Mouse (Mus musculus) midbrain, embryonic 13.5 days (tissue): Measurements from ENCODE around the gene Nfe2. TPM values are rescaled to one million over a fixed set of nuclear protein-coding genes. Genes with fewer than 3 reads are reported as not detected.

Experiments
- ATAC-seq: fragments of 200-750 bp; cut with Nextera tagmentation; 2 replicates; pipeline ENCODE4 v1.8.0; 2017; ENCODE audit warnings: mild to moderate bottlenecking, moderate TSS enrichment, moderate library complexity
- H3K27ac ChIP-seq: fragments of 300-500 bp; sonication (generic); 2 replicates; pipeline ENCODE4 v1.5.1; 2015; ENCODE audit warnings: inconsistent platforms, mild to moderate bottlenecking, moderate library complexity
- H3K27me3 ChIP-seq: fragments of 300-500 bp; sonication (generic); 2 replicates; pipeline ENCODE4 v1.6.1; 2015; ENCODE audit warnings: mild to moderate bottlenecking, inconsistent platforms
- H3K36me3 ChIP-seq: fragments of 300-500 bp; sonication (generic); 2 replicates; pipeline ENCODE4 v1.6.1; 2015; ENCODE audit warnings: mild to moderate bottlenecking, inconsistent platforms
- H3K4me1 ChIP-seq: fragments of 300-500 bp; sonication (generic); replicated peaks from 2 replicates; pipeline ENCODE4 v1.6.1; 2015; ENCODE audit warnings: inconsistent platforms
- H3K4me2 ChIP-seq: fragments of 300-500 bp; sonication (generic); replicated peaks from 2 replicates; pipeline ENCODE4 v1.6.1; 2015; ENCODE audit warnings: moderate library complexity, mild to moderate bottlenecking, inconsistent platforms
- H3K4me3 ChIP-seq: fragments of 300-500 bp; sonication (generic); replicated peaks from 2 replicates; pipeline ENCODE4 v1.5.1; 2015; ENCODE audit warnings: mild to moderate bottlenecking, inconsistent platforms
- H3K9ac ChIP-seq: fragments of 300-500 bp; sonication (generic); replicated peaks from 2 replicates; pipeline ENCODE4 v1.6.1; 2015; ENCODE audit warnings: mild to moderate bottlenecking, inconsistent platforms
- H3K9me3 ChIP-seq: fragments of 300-500 bp; sonication (generic); 2 replicates; pipeline ENCODE4 v1.6.1; 2016; ENCODE audit warnings: mild to moderate bottlenecking, inconsistent platforms
- WGBS: fragments of 180-500 bp; shearing (Covaris S2); methylation state at CpG from one replicate; pipeline ENCODE4 v1.1.7; 2015; 5-methylcytosine and 5-hydroxymethylcytosine counted together
- polyA plus RNA-seq: library from polyadenylated mRNA; unstranded; fragments of >200 nt; fragmentation: Nextera tagmentation; extraction: Ambion mirVana; gene quantifications from 2 replicates; pipeline ENCODE4 v1.2.1, GENCODE M21; 2015

The Nfe2 gene
- polyA plus RNA-seq = 0.75 and 0.82 TPM in 2 replicates

GRCm38 (mm10) chr15:103257790-103258728 lies at the start of gene Nfe2:
Gene Nfe2, minus strand, starts transcription at chr15:103258403.
- ATAC-seq = 0 out of 2 replicates have a peak, but pooled peaks have one; percentile 37
- Histone ChIP-seq H3K9me3 (no peaks in the 10 kb centered on the region), H3K4me2 (peak within 1 kb of the TSS; percentile 20), H3K36me3 (no peaks in the 10 kb centered on the region), H3K4me3 (no peak within 1 kb of the TSS), H3K27me3 (peaks cover 13% of the 10 kb centered on the region; the same call in 1 of the 2 replicates), H3K9ac (peak within 1 kb of the TSS; percentile 36; the same call in 1 of the 2 replicates), H3K27ac (no peak within 1 kb of the TSS), H3K4me1 (peaks cover 16% of the 10 kb centered on the region)
- WGBS = 18% methylated on average over 15 of the region's 15 CpGs

- Histone ChIP-seq H3K36me3 (no peaks in the 10 kb centered on the region), H3K9ac (no peak overlapping the region), H3K4me2 (0 out of 2 replicates have a peak overlapping the region, but pooled peaks have one; percentile 15), H3K27ac (peak overlapping the region; percentile 99), H3K4me1 (peaks cover 56% of the 10 kb centered on the region), H3K9me3 (no peaks in the 10 kb centered on the region), H3K27me3 (peaks cover 9% of the 10 kb centered on the region), H3K4me3 (no peak overlapping the region)
- no peak for ATAC-seq
- under 1% methylated on average over 7 of the region's 7 CpGs for WGBS
Measured at GRCm38 (mm10) chr15:103307125-103307524, 48.9 kb upstream of the Nfe2 start.

- no peak for ATAC-seq
- Histone ChIP-seq H3K4me3 (peak overlapping the region; percentile 36), H3K4me1 (peaks cover 67% of the 10 kb centered on the region), H3K9ac (peak overlapping the region; percentile 84), H3K4me2 (peak overlapping the region; percentile 70), H3K27ac (peak overlapping the region; percentile 99), H3K9me3 (no peaks in the 10 kb centered on the region), H3K36me3 (no peaks in the 10 kb centered on the region), H3K27me3 (peaks cover 9% of the 10 kb centered on the region)
- WGBS = 36% methylated on average over 8 of the region's 8 CpGs
Measured at GRCm38 (mm10) chr15:103305792-103306645, 47.8 kb upstream of the Nfe2 start.

- WGBS = under 1% methylated on average over 71 of the region's 71 CpGs
- peak overlapping the region; percentile 84 for H3K9ac ChIP-seq
- H3K27ac ChIP-seq = peak overlapping the region; percentile 99
- peaks cover 9% of the 10 kb centered on the region for H3K27me3 ChIP-seq
- H3K36me3 ChIP-seq = no peaks in the 10 kb centered on the region
- peak overlapping the region; percentile 70 for H3K4me2 ChIP-seq
- no peaks in the 10 kb centered on the region for H3K9me3 ChIP-seq
- peak overlapping the region; percentile 36 for H3K4me3 ChIP-seq
- H3K4me1 ChIP-seq = peaks cover 76% of the 10 kb centered on the region
- ATAC-seq = peak; percentile 96
Measured at GRCm38 (mm10) chr15:103305070-103305678, 47.0 kb upstream of the Nfe2 start.

GRCm38 (mm10) chr15:103304616-103304969 lies 46.4 kb upstream of the Nfe2 start:
- Histone ChIP-seq H3K36me3 (no peaks in the 10 kb centered on the region), H3K27me3 (peaks cover 9% of the 10 kb centered on the region), H3K4me2 (peak overlapping the region; percentile 70), H3K9me3 (no peaks in the 10 kb centered on the region), H3K9ac (peak overlapping the region; percentile 75), H3K4me1 (peaks cover 82% of the 10 kb centered on the region), H3K27ac (peak overlapping the region; percentile 99), H3K4me3 (peak overlapping the region; percentile 36)
- under 1% methylated on average over 9 of the region's 9 CpGs for WGBS
- ATAC-seq = peak; percentile 2; the same call in 1 of the 2 replicates

GRCm38 (mm10) chr15:103303916-103304615 lies 45.9 kb upstream of the Nfe2 start:
- no peak for ATAC-seq
- Histone ChIP-seq H3K9ac (peak overlapping the region; percentile 75), H3K36me3 (0 out of 2 replicates have a peak, but pooled peaks cover 1% of the 10 kb centered on the region), H3K4me1 (peaks cover 87% of the 10 kb centered on the region), H3K27me3 (peaks cover 4% of the 10 kb centered on the region), H3K9me3 (no peaks in the 10 kb centered on the region), H3K4me2 (peak overlapping the region; percentile 70), H3K4me3 (peak overlapping the region; percentile 36), H3K27ac (peak overlapping the region; percentile 99)
- 8% methylated on average over 8 of the region's 8 CpGs for WGBS

- ATAC-seq = no peak
- no peak overlapping the region for H3K4me2 ChIP-seq
- peaks cover 6% of the 10 kb centered on the region; the same call in 1 of the 2 replicates for H3K36me3 ChIP-seq
- H3K4me3 ChIP-seq = no peak overlapping the region
- no peaks in the 10 kb centered on the region for H3K27me3 ChIP-seq
- H3K27ac ChIP-seq = peak overlapping the region; percentile 99
- 43% methylated on average over 6 of the region's 6 CpGs for WGBS
- H3K9me3 ChIP-seq = no peaks in the 10 kb centered on the region
- peak overlapping the region; percentile 28; the same call in 1 of the 2 replicates for H3K9ac ChIP-seq
- peaks cover 92% of the 10 kb centered on the region for H3K4me1 ChIP-seq
Measured at GRCm38 (mm10) chr15:103302341-103303021, 44.3 kb upstream of the Nfe2 start.

GRCm38 (mm10) chr15:103301547-103302340 lies 43.5 kb upstream of the Nfe2 start:
- peak overlapping the region; percentile 99 for H3K27ac ChIP-seq
- ATAC-seq = no peak
- H3K36me3 ChIP-seq = peaks cover 8% of the 10 kb centered on the region
- H3K4me1 ChIP-seq = peaks cover 93% of the 10 kb centered on the region
- H3K27me3 ChIP-seq = no peaks in the 10 kb centered on the region
- peak overlapping the region; percentile 50 for H3K9ac ChIP-seq
- WGBS = 32% methylated on average over 5 of the region's 5 CpGs
- no peak overlapping the region for H3K4me3 ChIP-seq
- H3K9me3 ChIP-seq = no peaks in the 10 kb centered on the region
- H3K4me2 ChIP-seq = 0 out of 2 replicates have a peak overlapping the region, but pooled peaks have one; percentile 15

GRCm38 (mm10) chr15:103301046-103301445 lies 42.8 kb upstream of the Nfe2 start:
- H3K4me1 ChIP-seq = peaks cover 93% of the 10 kb centered on the region
- H3K9ac ChIP-seq = peak overlapping the region; percentile 69
- no peak overlapping the region for H3K4me3 ChIP-seq
- H3K9me3 ChIP-seq = no peaks in the 10 kb centered on the region
- H3K27ac ChIP-seq = peak overlapping the region; percentile 99
- H3K36me3 ChIP-seq = peaks cover 12% of the 10 kb centered on the region
- H3K27me3 ChIP-seq = no peaks in the 10 kb centered on the region
- H3K4me2 ChIP-seq = peak overlapping the region; percentile 58
- 16% methylated on average over 2 of the region's 2 CpGs for WGBS
- ATAC-seq = no peak

- Histone ChIP-seq H3K27ac (peak overlapping the region; percentile 99), H3K36me3 (peaks cover 12% of the 10 kb centered on the region), H3K4me2 (peak overlapping the region; percentile 58), H3K4me1 (peaks cover 93% of the 10 kb centered on the region), H3K9ac (peak overlapping the region; percentile 69), H3K27me3 (no peaks in the 10 kb centered on the region), H3K9me3 (no peaks in the 10 kb centered on the region), H3K4me3 (peak overlapping the region; percentile 31)
- ATAC-seq = peak; percentile 0; the same call in 1 of the 2 replicates
- WGBS = 0% methylated on average over 2 of the region's 2 CpGs
Measured at GRCm38 (mm10) chr15:103300560-103300959, 42.4 kb upstream of the Nfe2 start.
